ENCODE assay signal across 8 mouse cellular contexts in the genomic region with DNA sequence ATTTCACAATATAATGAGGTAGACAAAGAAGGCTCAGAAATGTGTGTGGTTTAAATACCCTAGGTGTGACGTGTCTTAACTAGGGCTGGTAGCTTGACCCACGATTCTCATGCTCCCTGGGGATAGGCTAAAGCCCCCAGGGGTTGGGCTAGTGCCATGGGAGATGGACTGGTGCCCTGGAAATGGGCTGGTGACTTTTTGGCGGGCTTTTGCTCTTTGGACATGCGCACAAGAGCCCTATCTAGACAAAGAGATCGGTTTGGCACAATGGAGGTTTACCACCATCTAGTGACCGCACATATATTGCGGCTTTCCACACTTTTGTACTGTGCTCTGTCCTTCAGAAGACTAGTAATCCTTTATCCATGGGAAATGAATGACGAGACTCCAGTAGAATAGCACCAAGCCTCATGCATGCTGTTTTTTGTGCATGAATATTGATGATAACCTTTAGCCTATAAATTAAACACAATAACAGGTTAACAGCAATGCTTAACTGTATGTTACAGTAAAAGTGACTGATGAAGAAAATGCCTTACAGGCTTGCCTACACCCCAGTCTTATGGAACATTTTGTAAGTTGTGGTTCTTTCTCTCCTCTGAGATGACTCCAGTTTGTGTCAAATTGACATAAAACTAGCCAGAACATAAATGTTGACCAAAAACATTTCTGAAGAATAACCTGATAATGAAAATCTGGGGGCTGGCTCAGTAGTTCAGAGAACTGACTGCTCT. TPM values are rescaled to one million over a fixed set of nuclear protein-coding genes. Genes with fewer than 3 reads are reported as not detected.
DNase-seq lines count a peak whose midpoint lies in the region; ATAC-seq lines count a peak whose summit lies in the region.
"Not testable (repeated sequence)": the region's sequence is repeated elsewhere in the genome, so short reads cannot be mapped to it uniquely, and the experiment has no call there.

No protein-coding gene starts in this region.

- not testable (repeated sequence) for H3K36me3 ChIP-seq in hindbrain, embryonic 16.5 days (ENCODE audit: control insufficient read depth, insufficient read depth, low read length); lung, embryonic 15.5 days

- WGBS in hindbrain, embryonic 16.5 days: 45% methylated on average over 8 of the region's 8 CpGs
- WGBS in lung, embryonic 15.5 days: 36% methylated on average over 8 of the region's 8 CpGs

- peak overlapping the region; percentile 49 for H3K4me2 ChIP-seq in hindbrain, embryonic 16.5 days (ENCODE audit: low read length)
- peak overlapping the region; percentile 51 for H3K4me2 ChIP-seq in lung, embryonic 15.5 days

- peak overlapping the region; percentile 30 for H3K4me3 ChIP-seq in hindbrain, embryonic 16.5 days (ENCODE audit: low read length)
- H3K4me3 ChIP-seq in lung, embryonic 15.5 days: peak overlapping the region; percentile 35

- H3K9ac ChIP-seq in hindbrain, embryonic 16.5 days (ENCODE audit: low read depth, low read length): peak overlapping the region; percentile 38
- H3K9ac ChIP-seq in lung, embryonic 15.5 days: peak overlapping the region; percentile 19; the same call in 1 of the 2 replicates

- H3K27me3 ChIP-seq in hindbrain, embryonic 16.5 days (replicated peaks; ENCODE audit: control insufficient read depth, insufficient read depth, low read length); lung, embryonic 15.5 days: not testable (repeated sequence)

- not testable (repeated sequence) for H3K4me1 ChIP-seq in hindbrain, embryonic 16.5 days (ENCODE audit: control insufficient read depth, insufficient read depth, low read depth, low read length); lung, embryonic 15.5 days

- H3K27ac ChIP-seq in hindbrain, embryonic 16.5 days (ENCODE audit: low read depth, low read length): peak overlapping the region; percentile 63; the same call in 1 of the 2 replicates
- peak overlapping the region; percentile 87 for H3K27ac ChIP-seq in lung, embryonic 15.5 days

- not testable (repeated sequence) for H3K9me3 ChIP-seq in hindbrain, embryonic 16.5 days (ENCODE audit: control insufficient read depth, low read length); lung, embryonic 15.5 days

- peak; percentile 58 for DNase-seq in ZHBTc4 (ENCODE audit: low read depth, low spot score)
- peak; percentile 44 to 68 for DNase-seq in cerebellum, postnatal 4 days (ENCODE audit: low spot score in 2 of 2)
- DNase-seq in gastrocnemius, adult 18-20 months (ENCODE audit: low spot score): peak; percentile 3
- DNase-seq in layer of hippocampus, postnatal 10 days (ENCODE audit: low spot score in 2 of 2): peak; percentile 78 to 81
- DNase-seq in ovary, postnatal 14 days (ENCODE audit: low spot score): peak; percentile 31
- peak; percentile 2 to 24 for DNase-seq in urinary bladder, adult 18-20 months (ENCODE audit: low spot score in 2 of 2)

- ATAC-seq in hindbrain, embryonic 16.5 days: peak; percentile 91
- ATAC-seq in lung, embryonic 15.5 days (ENCODE audit: borderline replicate concordance, extremely low read depth, low FRiP score, low TSS enrichment): peak; percentile 90

RNA-seq across cellular contexts. Expression of gene Zfp932, which starts 27.5 kb away (rescaled TPM):
- 1 to 10 TPM; 7.3 to 9.8 TPM for total RNA-seq in gastrocnemius, adult 18-20 months (2021)
- polyA plus RNA-seq in hindbrain, embryonic 16.5 days (2015; fragmentation: Nextera tagmentation; extraction: Ambion mirVana): 21.2 and 21.8 TPM in 2 replicates
- total RNA-seq in layer of hippocampus, postnatal 10 days (2021): 10 to 100 TPM; 52.4 to 62.0 TPM
- polyA plus RNA-seq in lung, embryonic 15.5 days (2015; fragmentation: Nextera tagmentation; extraction: Ambion mirVana): 18.3 and 21.7 TPM in 2 replicates

RNA-seq across cellular contexts. Expression of gene Gm17655, which starts 48.5 kb away (rescaled TPM):
- 1 to 10 TPM in 1 of 2 experiments, under 1 TPM in 1; 0.94 to 1.8 TPM for total RNA-seq in gastrocnemius, adult 18-20 months (2021)
- polyA plus RNA-seq in hindbrain, embryonic 16.5 days (2015; fragmentation: Nextera tagmentation; extraction: Ambion mirVana): 3.5 and 5.2 TPM in 2 replicates
- total RNA-seq in layer of hippocampus, postnatal 10 days (2021): 10 to 100 TPM in 1 of 2 experiments, 1 to 10 TPM in 1; 8.9 to 10.3 TPM
- polyA plus RNA-seq in lung, embryonic 15.5 days (2015; fragmentation: Nextera tagmentation; extraction: Ambion mirVana): 2.6 and 2.9 TPM in 2 replicates

Comparison
In these comparisons a context has a peak if more than half of its experiments do, and no peak if none do; other contexts are left out.
1. Peak in every context shown above with its lines: DNase-seq, ATAC-seq, H3K4me3 ChIP-seq and H3K27ac ChIP-seq.
2. DNase-seq: peak in every context shown above with its lines; median percentile 80 in layer of hippocampus, postnatal 10 days; 58 in ZHBTc4; 56 in cerebellum, postnatal 4 days; 31 in ovary, postnatal 14 days; 13 in urinary bladder, adult 18-20 months; 3 in gastrocnemius, adult 18-20 months.
3. RNA of gene Zfp932, which starts 27.5 kb away (total RNA-seq): 52.4 to 62.0 TPM in layer of hippocampus, postnatal 10 days; 7.3 to 9.8 TPM in gastrocnemius, adult 18-20 months; every median in the first group is over 4 times any median in the second.